Mouse (Mus musculus): ENCODE measurements around the gene Haao. TPM values are rescaled to one million over a fixed set of nuclear protein-coding genes. Genes with fewer than 3 reads are reported as not detected.
A peak's percentile ranks its signal among the peaks of the same experiment; 100 is the strongest.

Gene Haao
- total and polyA plus RNA-seq, 3 experiments: 0.05 to 4.8 (median 1.5) TPM

DNA sequence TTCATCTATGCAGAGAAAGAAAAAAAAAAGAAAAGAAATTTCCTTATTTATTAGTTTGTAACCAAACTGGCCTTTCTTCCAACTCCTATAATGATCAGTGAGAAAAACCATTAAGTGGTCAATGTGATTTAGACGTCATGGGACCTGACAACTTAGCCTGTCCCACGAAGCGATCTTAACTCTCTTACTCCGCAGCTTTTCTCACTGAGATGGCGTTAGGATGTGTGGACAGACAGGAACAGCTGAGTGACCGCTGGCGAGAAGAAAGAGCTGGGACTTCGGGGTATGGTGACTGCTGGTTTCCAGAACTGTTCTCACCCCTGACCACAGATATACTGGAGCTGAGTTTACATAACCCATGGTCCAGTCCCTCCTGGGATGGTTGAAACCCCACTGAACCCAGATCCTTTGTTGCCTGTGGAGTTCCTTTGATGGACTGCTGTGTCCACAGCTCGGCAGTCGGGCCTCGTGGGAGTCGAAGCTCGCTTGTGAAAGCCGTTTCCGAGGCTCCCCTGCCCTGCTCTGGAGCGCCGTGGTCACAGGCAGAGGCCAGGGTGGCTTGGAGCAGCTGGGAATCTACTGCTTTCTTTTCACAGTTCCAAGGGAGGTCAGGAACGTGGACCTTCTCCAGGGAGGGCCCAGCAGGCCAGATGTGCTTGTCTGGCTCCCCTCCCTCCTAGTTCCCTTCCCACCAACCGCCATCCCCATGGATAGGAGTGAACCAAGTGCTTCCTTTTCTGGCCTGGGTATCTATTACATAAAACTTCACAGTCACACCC is 25.8 kb upstream of the Haao start:
- H3K9me3 ChIP-seq (replicated peaks): no peaks in the 10 kb centered on the region
- peaks cover 16% of the 10 kb centered on the region for H3K4me1 ChIP-seq (ENCODE audit: insufficient read depth, low read depth, low read length)
- no peak for TF ChIP-seq GATA2 (IDR thresholded peaks at IDR 0.05; ENCODE audit: borderline replicate concordance, low read depth, low read length)
- no peak for TF ChIP-seq POLR2AphosphoS5 (IDR thresholded peaks at IDR 0.05; ENCODE audit: insufficient replicate concordance, low read depth, low read length)
- TF ChIP-seq CTCF (IDR thresholded peaks at IDR 0.05; ENCODE audit: low read depth, low read length): no peak
- H3K27me3 ChIP-seq (ENCODE audit: insufficient read depth, low read length): peaks cover 43% of the 10 kb centered on the region
- DNase-seq (ENCODE audit: low spot score) (no peak), ATAC-seq (ENCODE audit: extremely low read depth, insufficient number of reproducible peaks, low FRiP score, poor library complexity, severe bottlenecking) (no peak)
- H3K36me3 ChIP-seq (replicated peaks): no peaks in the 10 kb centered on the region
- no peak overlapping the region for H3K4me3 ChIP-seq (ENCODE audit: low read depth, low read length)

GRCm38 (mm10) chr17:83872806-83873348 is 25.1 kb upstream of the Haao start:
- peaks cover 16% of the 10 kb centered on the region for H3K4me1 ChIP-seq (ENCODE audit: insufficient read depth, low read depth, low read length)
- H3K9me3 ChIP-seq (replicated peaks): no peaks in the 10 kb centered on the region
- H3K27me3 ChIP-seq (ENCODE audit: insufficient read depth, low read length): peaks cover 48% of the 10 kb centered on the region
- DNase-seq (ENCODE audit: low spot score): peak; percentile 87
- no peaks in the 10 kb centered on the region for H3K36me3 ChIP-seq (replicated peaks)
- no peak overlapping the region for H3K4me3 ChIP-seq (ENCODE audit: low read depth, low read length)
- ATAC-seq (ENCODE audit: extremely low read depth, insufficient number of reproducible peaks, low FRiP score, poor library complexity, severe bottlenecking): peak; percentile 45; the same call in 1 of the 2 replicates
- TF ChIP-seq POLR2AphosphoS5 (IDR thresholded peaks at IDR 0.05; ENCODE audit: insufficient replicate concordance, low read depth, low read length) (no peak), TAL1 (conservative IDR thresholded peaks at IDR 0.05; ENCODE audit: low read depth, low read length) (no peak), CTCF (IDR thresholded peaks at IDR 0.05; ENCODE audit: low read depth, low read length) (peak; percentile 79), GATA2 (IDR thresholded peaks at IDR 0.05; ENCODE audit: borderline replicate concordance, low read depth, low read length) (no peak), GATA1 (IDR thresholded peaks at IDR 0.05; ENCODE audit: borderline replicate concordance, low read length) (no peak)

- H3K4me1 ChIP-seq (ENCODE audit: insufficient read depth, low read depth, low read length): peaks cover 22% of the 10 kb centered on the region
- TF ChIP-seq POLR2AphosphoS5 (IDR thresholded peaks at IDR 0.05; ENCODE audit: insufficient replicate concordance, low read depth, low read length) (no peak), GATA2 (IDR thresholded peaks at IDR 0.05; ENCODE audit: borderline replicate concordance, low read depth, low read length) (no peak), CTCF (IDR thresholded peaks at IDR 0.05; ENCODE audit: low read depth, low read length) (no peak), GATA1 (IDR thresholded peaks at IDR 0.05; ENCODE audit: borderline replicate concordance, low read length) (no peak), TAL1 (conservative IDR thresholded peaks at IDR 0.05; ENCODE audit: low read depth, low read length) (no peak)
- H3K36me3 ChIP-seq (replicated peaks): no peaks in the 10 kb centered on the region
- ATAC-seq (ENCODE audit: extremely low read depth, insufficient number of reproducible peaks, low FRiP score, poor library complexity, severe bottlenecking): no peak
- H3K9me3 ChIP-seq (replicated peaks): no peaks in the 10 kb centered on the region
- peaks cover 44% of the 10 kb centered on the region for H3K27me3 ChIP-seq (ENCODE audit: insufficient read depth, low read length)
- no peak overlapping the region for H3K4me3 ChIP-seq (ENCODE audit: low read depth, low read length)
- DNase-seq (ENCODE audit: low spot score): no peak
These were observed 23.6 kb upstream of the Haao start for GRCm38 (mm10) chr17:83871354-83871753.

GRCm38 (mm10) chr17:83870385-83870784 is 22.6 kb upstream of the Haao start:
- Histone ChIP-seq H3K27me3 (ENCODE audit: insufficient read depth, low read length) (peaks cover 38% of the 10 kb centered on the region), H3K36me3 (replicated peaks) (no peaks in the 10 kb centered on the region), H3K4me1 (ENCODE audit: insufficient read depth, low read depth, low read length) (peaks cover 23% of the 10 kb centered on the region), H3K4me3 (ENCODE audit: low read depth, low read length) (no peak overlapping the region), H3K9me3 (replicated peaks) (no peaks in the 10 kb centered on the region)
- TF ChIP-seq TAL1 (conservative IDR thresholded peaks at IDR 0.05; ENCODE audit: low read depth, low read length): no peak
- TF ChIP-seq GATA1 (IDR thresholded peaks at IDR 0.05; ENCODE audit: borderline replicate concordance, low read length): no peak
- TF ChIP-seq POLR2AphosphoS5 (IDR thresholded peaks at IDR 0.05; ENCODE audit: insufficient replicate concordance, low read depth, low read length): no peak
- TF ChIP-seq GATA2 (IDR thresholded peaks at IDR 0.05; ENCODE audit: borderline replicate concordance, low read depth, low read length): no peak
- no peak for TF ChIP-seq CTCF (IDR thresholded peaks at IDR 0.05; ENCODE audit: low read depth, low read length)
- no peak for ATAC-seq (ENCODE audit: extremely low read depth, insufficient number of reproducible peaks, low FRiP score, poor library complexity, severe bottlenecking)
- DNase-seq (ENCODE audit: low spot score): no peak

DNA sequence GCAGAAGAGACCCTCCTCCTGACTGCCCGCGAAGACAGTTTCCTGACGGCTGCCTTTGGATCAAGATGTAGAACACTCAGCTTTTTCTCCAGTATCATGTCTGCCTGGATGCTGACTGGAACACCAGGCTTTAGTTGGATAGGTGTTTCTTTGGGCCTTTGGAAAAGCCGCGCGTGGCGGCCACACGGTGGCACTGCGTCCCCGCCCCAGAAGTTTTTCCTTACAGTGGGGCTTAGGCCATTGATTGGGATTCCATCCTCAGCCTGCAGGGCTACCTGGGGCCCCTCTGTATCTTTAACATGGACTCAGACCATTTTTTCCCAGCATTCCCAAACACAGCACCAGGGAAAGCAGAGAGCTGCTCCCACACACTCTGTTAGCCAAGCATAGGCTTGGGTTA is 18.8 kb upstream of the Haao start:
- Histone ChIP-seq H3K9me3 (replicated peaks) (no peaks in the 10 kb centered on the region), H3K4me1 (ENCODE audit: insufficient read depth, low read depth, low read length) (peaks cover 33% of the 10 kb centered on the region), H3K36me3 (replicated peaks) (no peaks in the 10 kb centered on the region), H3K27me3 (ENCODE audit: insufficient read depth, low read length) (peaks cover 35% of the 10 kb centered on the region), H3K4me3 (ENCODE audit: low read depth, low read length) (no peak overlapping the region)
- ATAC-seq (ENCODE audit: extremely low read depth, insufficient number of reproducible peaks, low FRiP score, poor library complexity, severe bottlenecking) (no peak), DNase-seq (ENCODE audit: low spot score) (no peak)
- TF ChIP-seq GATA2 (IDR thresholded peaks at IDR 0.05; ENCODE audit: borderline replicate concordance, low read depth, low read length) (no peak), CTCF (IDR thresholded peaks at IDR 0.05; ENCODE audit: low read depth, low read length) (no peak), TAL1 (conservative IDR thresholded peaks at IDR 0.05; ENCODE audit: low read depth, low read length) (no peak)

- ATAC-seq (ENCODE audit: extremely low read depth, insufficient number of reproducible peaks, low FRiP score, poor library complexity, severe bottlenecking) (no peak), DNase-seq (ENCODE audit: low spot score) (no peak)
- TF ChIP-seq GATA1 (IDR thresholded peaks at IDR 0.05; ENCODE audit: borderline replicate concordance, low read length) (no peak), TAL1 (conservative IDR thresholded peaks at IDR 0.05; ENCODE audit: low read depth, low read length) (no peak), GATA2 (IDR thresholded peaks at IDR 0.05; ENCODE audit: borderline replicate concordance, low read depth, low read length) (no peak), POLR2AphosphoS5 (IDR thresholded peaks at IDR 0.05; ENCODE audit: insufficient replicate concordance, low read depth, low read length) (no peak), CTCF (IDR thresholded peaks at IDR 0.05; ENCODE audit: low read depth, low read length) (no peak)
- H3K27me3 ChIP-seq (ENCODE audit: insufficient read depth, low read length): peaks cover 35% of the 10 kb centered on the region
- no peaks in the 10 kb centered on the region for H3K36me3 ChIP-seq (replicated peaks)
- H3K4me3 ChIP-seq (ENCODE audit: low read depth, low read length): no peak overlapping the region
- peaks cover 33% of the 10 kb centered on the region for H3K4me1 ChIP-seq (ENCODE audit: insufficient read depth, low read depth, low read length)
- H3K9me3 ChIP-seq (replicated peaks): no peaks in the 10 kb centered on the region
These were observed 17.6 kb upstream of the Haao start for GRCm38 (mm10) chr17:83865366-83865765.

Measured in G1E (cell line).